In genomic region chr11:82959613-82960012, GRCm38 (mm10) we compare ENCODE assay signal across 9 mouse cellular contexts. TPM values are rescaled to one million over a fixed set of nuclear protein-coding genes. Genes with fewer than 3 reads are reported as not detected.
DNase-seq lines count a peak whose midpoint lies in the region; ATAC-seq and TF ChIP-seq lines count a peak whose summit lies in the region.
"Had no signal": no experiment of that assay in that cellular context is flagged by ENCODE, and none has a peak within 500 bp of the region (broad histone marks: within the 10 kb centered on the region; RNA-seq: fewer than 3 reads in every experiment).

No protein-coding gene starts in this region.

- H3K27ac ChIP-seq in kidney, embryonic 16.5 days (ENCODE audit: low read length): no peak overlapping the region
- no peak overlapping the region for H3K27ac ChIP-seq in stomach, postnatal 0 days (replicated peaks)
- H3K27ac ChIP-seq in hindbrain, embryonic 13.5 days: no peak overlapping the region
- H3K27ac ChIP-seq: embryonic facial prominence, embryonic 15.5 days had no signal

- H3K27me3 ChIP-seq in kidney, embryonic 16.5 days (ENCODE audit: insufficient read depth, low read length): 0 out of 2 replicates have a peak, but pooled peaks cover under 1% of the 10 kb centered on the region
- no peaks in the 10 kb centered on the region for H3K27me3 ChIP-seq in stomach, postnatal 0 days (ENCODE audit: control insufficient read depth, insufficient read depth, low read length)
- peaks cover 21% of the 10 kb centered on the region; the same call in 1 of the 2 replicates for H3K27me3 ChIP-seq in hindbrain, embryonic 13.5 days

- H3K36me3 ChIP-seq in kidney, embryonic 16.5 days (ENCODE audit: insufficient read depth, low read length): no peaks in the 10 kb centered on the region
- no peaks in the 10 kb centered on the region for H3K36me3 ChIP-seq in stomach, postnatal 0 days (ENCODE audit: control insufficient read depth, insufficient read depth, low read length)
- no peaks in the 10 kb centered on the region for H3K36me3 ChIP-seq in hindbrain, embryonic 13.5 days
- H3K36me3 ChIP-seq: embryonic facial prominence, embryonic 15.5 days had no signal

- WGBS in kidney, embryonic 16.5 days: 20% methylated on average over 4 of the region's 4 CpGs
- 12% methylated on average over 4 of the region's 4 CpGs for whole genome bisulfite sequencing in stomach, postnatal 0 days
- 22% methylated on average over 4 of the region's 4 CpGs for WGBS in hindbrain, embryonic 13.5 days

- no peak overlapping the region for H3K4me2 ChIP-seq in kidney, embryonic 16.5 days (replicated peaks; ENCODE audit: low read depth, low read length)
- no peak overlapping the region for H3K4me2 ChIP-seq in stomach, postnatal 0 days (replicated peaks; ENCODE audit: low read depth)
- H3K4me2 ChIP-seq in hindbrain, embryonic 13.5 days: no peak overlapping the region
- H3K4me2 ChIP-seq: embryonic facial prominence, embryonic 15.5 days had no signal

- H3K4me1 ChIP-seq in kidney, embryonic 16.5 days (ENCODE audit: insufficient read depth, low read length): no peaks in the 10 kb centered on the region
- no peaks in the 10 kb centered on the region for H3K4me1 ChIP-seq in stomach, postnatal 0 days (replicated peaks; ENCODE audit: control insufficient read depth, insufficient read depth)
- H3K4me1 ChIP-seq in hindbrain, embryonic 13.5 days (replicated peaks): no peaks in the 10 kb centered on the region
- H3K4me1 ChIP-seq: embryonic facial prominence, embryonic 15.5 days had no signal

- no peak for TF ChIP-seq EP300 in stomach, postnatal 0 days (optimal IDR thresholded peaks at IDR 0.05)

- DNase-seq in kidney, adult 11 months: peak; percentile 16
- DNase-seq in 416B (ENCODE audit: low read depth) (peak; percentile 70), ES-CJ7 (ENCODE audit: low read depth, low spot score) (peak; percentile 55)
- peak; percentile 59 to 65 for DNase-seq in cerebellum, postnatal 14 days
- DNase-seq in kidney, postnatal 4 days: peak; percentile 26 to 49
- DNase-seq in stomach, postnatal 0 days (ENCODE audit: low spot score): peak; percentile 15

- no peak overlapping the region for H3K4me3 ChIP-seq in kidney, embryonic 16.5 days (ENCODE audit: low read length)
- H3K4me3 ChIP-seq in stomach, postnatal 0 days (ENCODE audit: low read depth, low read length): no peak overlapping the region
- H3K4me3 ChIP-seq in hindbrain, embryonic 13.5 days: no peak overlapping the region
- H3K4me3 ChIP-seq: embryonic facial prominence, embryonic 15.5 days had no signal

- H3K9ac ChIP-seq in kidney, embryonic 16.5 days (replicated peaks; ENCODE audit: low read length): no peak overlapping the region
- no peak overlapping the region for H3K9ac ChIP-seq in stomach, postnatal 0 days (ENCODE audit: low read length)
- H3K9ac ChIP-seq in hindbrain, embryonic 13.5 days: no peak overlapping the region
- H3K9ac ChIP-seq: embryonic facial prominence, embryonic 15.5 days had no signal

- no peak for ATAC-seq in kidney, embryonic 16.5 days (ENCODE audit: low FRiP score, low TSS enrichment)
- ATAC-seq in stomach, postnatal 0 days (ENCODE audit: low FRiP score, low TSS enrichment): no peak
- ATAC-seq in hindbrain, embryonic 13.5 days (ENCODE audit: low FRiP score): no peak

- peak; percentile 86 for TF ChIP-seq CTCF in stomach, postnatal 0 days (IDR thresholded peaks at IDR 0.05; ENCODE audit: low read depth)

- H3K9me3 ChIP-seq in kidney, embryonic 16.5 days (ENCODE audit: low read length): no peaks in the 10 kb centered on the region
- no peaks in the 10 kb centered on the region for H3K9me3 ChIP-seq in stomach, postnatal 0 days (ENCODE audit: control insufficient read depth, low read length)
- no peaks in the 10 kb centered on the region for H3K9me3 ChIP-seq in hindbrain, embryonic 13.5 days
- H3K9me3 ChIP-seq: embryonic facial prominence, embryonic 15.5 days had no signal

RNA-seq across cellular contexts. Expression of gene Slfn5, which starts 8.5 kb away (rescaled TPM):
- polyA plus RNA-seq in kidney, embryonic 16.5 days (2015; fragmentation: Nextera tagmentation; extraction: Ambion mirVana): 7.8 and 9.6 TPM in 2 replicates
- 2.6 TPM in 2 replicates for polyA plus RNA-seq in stomach, postnatal 0 days (2015; fragmentation: Nextera tagmentation; extraction: Ambion mirVana)
- 1.00 and 1.0 TPM in 2 replicates for polyA plus RNA-seq in hindbrain, embryonic 13.5 days (2015; fragmentation: Nextera tagmentation; extraction: Ambion mirVana)

RNA-seq across cellular contexts. Expression of gene Slfn9, which starts 32.0 kb away (rescaled TPM):
- polyA plus RNA-seq in kidney, embryonic 16.5 days (2015; fragmentation: Nextera tagmentation; extraction: Ambion mirVana): 18.1 and 18.2 TPM in 2 replicates
- polyA plus RNA-seq in stomach, postnatal 0 days (2015; fragmentation: Nextera tagmentation; extraction: Ambion mirVana): 4.4 and 5.1 TPM in 2 replicates
- polyA plus RNA-seq in hindbrain, embryonic 13.5 days (2015; fragmentation: Nextera tagmentation; extraction: Ambion mirVana): 2.7 and 2.8 TPM in 2 replicates

RNA-seq across cellular contexts. Expression of gene Unc45b, which starts 49.3 kb away (rescaled TPM):
- 5.1 and 7.3 TPM in 2 replicates for polyA plus RNA-seq in kidney, embryonic 16.5 days (2015; fragmentation: Nextera tagmentation; extraction: Ambion mirVana)
- 0.99 and 1.2 TPM in 2 replicates for polyA plus RNA-seq in stomach, postnatal 0 days (2015; fragmentation: Nextera tagmentation; extraction: Ambion mirVana)
- 1.2 and 1.3 TPM in 2 replicates for polyA plus RNA-seq in hindbrain, embryonic 13.5 days (2015; fragmentation: Nextera tagmentation; extraction: Ambion mirVana)

RNA-seq across cellular contexts. Expression of gene Nle1, which starts 51.4 kb away (rescaled TPM):
- polyA plus RNA-seq in kidney, embryonic 16.5 days (2015; fragmentation: Nextera tagmentation; extraction: Ambion mirVana): 36.1 and 40.5 TPM in 2 replicates
- polyA plus RNA-seq in stomach, postnatal 0 days (2015; fragmentation: Nextera tagmentation; extraction: Ambion mirVana): 15.3 and 16.8 TPM in 2 replicates
- polyA plus RNA-seq in hindbrain, embryonic 13.5 days (2015; fragmentation: Nextera tagmentation; extraction: Ambion mirVana): 27.3 and 35.3 TPM in 2 replicates

Comparison
In these comparisons a context has a peak if more than half of its experiments do, and no peak if none do; other contexts are left out.
1. DNase-seq: peak in every context shown above with its lines; median percentile 70 in 416B; 62 in cerebellum, postnatal 14 days; 55 in ES-CJ7; 38 in kidney, postnatal 4 days; 16 in kidney, adult 11 months; 15 in stomach, postnatal 0 days.